Mouse (Mus musculus): ENCODE measurements around the gene Atp4a. TPM values are rescaled to one million over a fixed set of nuclear protein-coding genes. Genes with fewer than 3 reads are reported as not detected.
"Not testable (repeated sequence)": the region's sequence is repeated elsewhere in the genome, so short reads cannot be mapped to it uniquely, and the experiment has no call there.

Atp4a gene
- polyA plus RNA-seq, 1 experiment = not detected

GRCm38 (mm10) chr7:30736211-30736610 lies 24.2 kb downstream of the Atp4a start:
- no peaks in the 10 kb centered on the region for H3K36me3 ChIP-seq (ENCODE audit: control insufficient read depth, insufficient read depth)
- H3K27me3 ChIP-seq (ENCODE audit: control insufficient read depth, insufficient read depth, insufficient read length) = no peaks in the 10 kb centered on the region
- no peak for TF ChIP-seq MYOD1 (IDR thresholded peaks at IDR 0.05; ENCODE audit: control insufficient read depth in 1 of 3, insufficient read length in 2 of 3, low read depth in 2 of 3)
- TF ChIP-seq CEBPB (IDR thresholded peaks at IDR 0.05; ENCODE audit: insufficient read depth, poor library complexity, severe bottlenecking) = no peak
- no peak for TF ChIP-seq POLR2AphosphoS2 (IDR thresholded peaks at IDR 0.05; ENCODE audit: insufficient read length, low read depth)
- no peak for TF ChIP-seq TCF3 (IDR thresholded peaks at IDR 0.05; ENCODE audit: insufficient read length, low read depth)
- no peak for TF ChIP-seq REST (IDR thresholded peaks at IDR 0.05; ENCODE audit: insufficient read depth, insufficient read length)
- TF ChIP-seq E2F4 (IDR thresholded peaks at IDR 0.05; ENCODE audit: insufficient read depth) = no peak
- TF ChIP-seq MAX (IDR thresholded peaks at IDR 0.05; ENCODE audit: low read depth) = no peak
- TF ChIP-seq SRF (IDR thresholded peaks at IDR 0.05; ENCODE audit: control insufficient read depth, insufficient read length, low read depth) = no peak
- no peak overlapping the region for H3K4me2 ChIP-seq (ENCODE audit: low read depth)
- H3K79me2 ChIP-seq (ENCODE audit: control insufficient read depth, insufficient read depth) = no peaks in the 10 kb centered on the region
- H3K4me3 ChIP-seq = no peak overlapping the region
- H3ac ChIP-seq (ENCODE audit: control insufficient read depth, insufficient read length) = no peak overlapping the region

DNA sequence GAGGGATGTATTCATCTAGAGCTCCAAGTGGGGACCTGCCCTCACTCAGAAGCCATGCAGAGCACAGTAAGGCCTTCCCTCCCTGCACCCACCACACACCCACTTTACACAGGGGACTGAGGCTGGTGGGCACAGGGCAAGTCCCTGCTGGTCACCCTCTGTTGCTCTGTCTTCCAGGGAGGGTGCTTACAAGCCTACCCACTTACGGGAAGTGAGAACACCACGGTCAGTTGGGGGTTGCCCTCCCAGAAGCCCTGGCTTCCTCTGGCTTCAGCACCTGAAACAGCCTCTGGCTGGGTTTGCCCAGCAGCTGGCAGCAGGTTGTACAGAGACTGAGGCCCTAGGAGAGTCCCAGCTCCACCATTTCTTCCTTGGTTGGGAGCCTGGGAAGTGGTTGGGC lies 30.6 kb downstream of the Atp4a start:
- not testable (repeated sequence) for H3K79me2 ChIP-seq (ENCODE audit: control insufficient read depth, insufficient read depth); H3K4me2 ChIP-seq (ENCODE audit: low read depth); H3K36me3 ChIP-seq (ENCODE audit: control insufficient read depth, insufficient read depth); H3K4me3 ChIP-seq; H3ac ChIP-seq (ENCODE audit: control insufficient read depth, insufficient read length); H3K27me3 ChIP-seq (ENCODE audit: control insufficient read depth, insufficient read depth, insufficient read length)

- not testable (repeated sequence) for H3K79me2 ChIP-seq (ENCODE audit: control insufficient read depth, insufficient read depth); H3K4me2 ChIP-seq (ENCODE audit: low read depth); H3K4me3 ChIP-seq; H3K36me3 ChIP-seq (ENCODE audit: control insufficient read depth, insufficient read depth); H3K27me3 ChIP-seq (ENCODE audit: control insufficient read depth, insufficient read depth, insufficient read length); H3ac ChIP-seq (ENCODE audit: control insufficient read depth, insufficient read length)
Measured at GRCm38 (mm10) chr7:30743617-30744016, 31.6 kb downstream of the Atp4a start, which contains the start of gene Gapdhs. Gene Gapdhs, minus strand, starts transcription at chr7:30743681.

GRCm38 (mm10) chr7:30744022-30744598 lies 32.1 kb downstream of the Atp4a start:
- no peak overlapping the region for H3K4me3 ChIP-seq
- H3K27me3 ChIP-seq (ENCODE audit: control insufficient read depth, insufficient read depth, insufficient read length) = no peaks in the 10 kb centered on the region
- no peak overlapping the region for H3ac ChIP-seq (ENCODE audit: control insufficient read depth, insufficient read length)
- no peak overlapping the region for H3K4me2 ChIP-seq (ENCODE audit: low read depth)
- TF ChIP-seq MYOG (IDR thresholded peaks at IDR 0.05; ENCODE audit: control insufficient read depth in 1 of 3, insufficient read depth in 1 of 3, insufficient read length in 2 of 3, low read depth in 2 of 3) = no peak
- no peak for TF ChIP-seq SRF (IDR thresholded peaks at IDR 0.05; ENCODE audit: control insufficient read depth, insufficient read length, low read depth)
- no peak for TF ChIP-seq POLR2A (IDR thresholded peaks at IDR 0.05; ENCODE audit: insufficient read length, low read depth)
- no peak for TF ChIP-seq MYOD1 (IDR thresholded peaks at IDR 0.05; ENCODE audit: control insufficient read depth in 1 of 3, insufficient read length in 2 of 3, low read depth in 2 of 3)
- TF ChIP-seq E2F4 (IDR thresholded peaks at IDR 0.05; ENCODE audit: insufficient read depth) = no peak
- H3K36me3 ChIP-seq (ENCODE audit: control insufficient read depth, insufficient read depth) = no peaks in the 10 kb centered on the region
- no peaks in the 10 kb centered on the region for H3K79me2 ChIP-seq (ENCODE audit: control insufficient read depth, insufficient read depth)

- Histone ChIP-seq H3K27me3 (ENCODE audit: control insufficient read depth, insufficient read depth, insufficient read length) (no peaks in the 10 kb centered on the region), H3K4me2 (ENCODE audit: low read depth) (no peak overlapping the region), H3ac (ENCODE audit: control insufficient read depth, insufficient read length) (no peak overlapping the region), H3K4me3 (no peak overlapping the region), H3K36me3 (ENCODE audit: control insufficient read depth, insufficient read depth) (no peaks in the 10 kb centered on the region), H3K79me2 (ENCODE audit: control insufficient read depth, insufficient read depth) (no peaks in the 10 kb centered on the region)
- TF ChIP-seq MYOD1 (IDR thresholded peaks at IDR 0.05; ENCODE audit: control insufficient read depth in 1 of 3, insufficient read length in 2 of 3, low read depth in 2 of 3) = no peak
Measured at GRCm38 (mm10) chr7:30747525-30748204, 35.7 kb downstream of the Atp4a start.

DNA sequence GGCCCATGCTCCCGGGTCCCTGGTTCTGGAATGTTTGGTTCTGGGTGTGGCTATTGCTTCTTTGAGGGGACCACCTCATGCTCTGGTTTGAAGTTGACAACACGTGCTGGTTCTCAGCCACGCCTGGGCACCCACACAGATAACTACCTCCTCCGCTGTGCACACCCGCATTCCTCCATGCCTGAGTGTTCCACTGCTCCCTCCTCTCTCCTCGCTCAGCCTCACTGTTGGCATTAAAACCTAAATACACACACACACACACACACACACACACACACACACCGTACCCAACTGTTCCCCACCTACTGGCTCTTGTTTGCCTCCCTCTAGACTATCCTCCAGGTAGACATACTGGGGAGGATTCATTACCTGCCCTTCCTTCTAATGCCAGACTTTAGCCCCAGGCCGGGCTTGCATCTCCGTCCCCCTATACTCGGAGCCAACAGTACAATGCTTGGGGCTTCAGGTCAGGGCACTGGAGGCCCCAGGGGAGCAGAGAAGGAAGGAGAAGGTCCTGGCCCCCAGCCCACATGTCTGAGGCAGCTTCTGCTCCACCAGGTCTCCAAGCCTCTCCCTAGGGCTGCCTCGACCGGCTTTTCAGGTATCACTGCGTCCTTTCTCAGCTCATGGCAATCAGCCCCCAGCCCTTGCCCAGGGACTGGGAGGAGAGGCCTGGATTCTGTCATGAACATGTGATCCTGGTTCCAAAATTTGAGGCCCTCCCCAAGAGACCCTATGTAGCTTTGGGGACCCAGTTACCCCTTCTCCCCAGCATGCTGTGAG lies 38.0 kb downstream of the Atp4a start:
- no peak for TF ChIP-seq TCF12 (IDR thresholded peaks at IDR 0.05; ENCODE audit: insufficient read depth, poor library complexity, severe bottlenecking)
- no peak for TF ChIP-seq TCF3 (IDR thresholded peaks at IDR 0.05; ENCODE audit: insufficient read length, low read depth)
- TF ChIP-seq MYOD1 (IDR thresholded peaks at IDR 0.05; ENCODE audit: control insufficient read depth in 1 of 3, insufficient read length in 2 of 3, low read depth in 2 of 3) = no peak
- no peak for TF ChIP-seq REST (IDR thresholded peaks at IDR 0.05; ENCODE audit: insufficient read depth, insufficient read length)
- no peak for TF ChIP-seq MAX (IDR thresholded peaks at IDR 0.05; ENCODE audit: low read depth)
- TF ChIP-seq POLR2AphosphoS2 (IDR thresholded peaks at IDR 0.05; ENCODE audit: insufficient read length, low read depth) = no peak
- TF ChIP-seq CEBPB (IDR thresholded peaks at IDR 0.05; ENCODE audit: insufficient read depth, poor library complexity, severe bottlenecking) = no peak
- no peak for TF ChIP-seq MYOG (IDR thresholded peaks at IDR 0.05; ENCODE audit: control insufficient read depth in 1 of 3, insufficient read depth in 1 of 3, insufficient read length in 2 of 3, low read depth in 2 of 3)
- no peak for TF ChIP-seq SRF (IDR thresholded peaks at IDR 0.05; ENCODE audit: control insufficient read depth, insufficient read length, low read depth)
- TF ChIP-seq POLR2A (IDR thresholded peaks at IDR 0.05; ENCODE audit: insufficient read length, low read depth) = no peak
- no peak for TF ChIP-seq E2F4 (IDR thresholded peaks at IDR 0.05; ENCODE audit: insufficient read depth)
- no peak for TF ChIP-seq USF1 (IDR thresholded peaks at IDR 0.05; ENCODE audit: low read depth)
- Histone ChIP-seq H3ac (ENCODE audit: control insufficient read depth, insufficient read length) (no peak overlapping the region), H3K79me2 (ENCODE audit: control insufficient read depth, insufficient read depth) (no peaks in the 10 kb centered on the region), H3K4me2 (ENCODE audit: low read depth) (no peak overlapping the region), H3K4me3 (no peak overlapping the region), H3K36me3 (ENCODE audit: control insufficient read depth, insufficient read depth) (no peaks in the 10 kb centered on the region), H3K27me3 (ENCODE audit: control insufficient read depth, insufficient read depth, insufficient read length) (no peaks in the 10 kb centered on the region)

Data from myocyte (in vitro differentiated cells).